17 mouse cellular contexts compared by ENCODE assay signal in the genomic region with DNA sequence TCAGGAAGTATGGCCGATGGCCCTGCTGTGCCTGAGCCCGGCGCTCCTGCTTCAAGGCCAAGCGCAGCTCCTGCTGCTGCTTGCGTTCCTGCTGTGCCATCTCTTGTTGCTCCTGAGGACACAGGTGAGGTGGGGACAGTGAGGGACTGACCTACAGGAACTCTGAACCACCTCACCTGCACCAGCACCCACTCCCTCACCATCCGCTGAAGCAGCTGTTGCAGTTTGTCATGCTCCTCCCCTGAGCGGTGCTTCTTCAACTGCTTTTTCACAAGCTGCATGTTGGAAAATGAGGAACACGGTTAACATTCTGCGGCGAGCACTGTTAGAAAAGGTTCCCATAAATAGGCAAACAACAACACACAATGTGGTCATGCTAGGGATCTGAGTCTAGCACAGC.
"Had no signal": no experiment of that assay in that cellular context is flagged by ENCODE, and none has a peak within 500 bp of the region (broad histone marks: within the 10 kb centered on the region; RNA-seq: fewer than 3 reads in every experiment).

No protein-coding gene starts in this region.

- DNase-seq: retina, postnatal 1 day; right cerebral cortex, adult 18-20 months; right cerebral cortex, postnatal 14 days; right cerebral cortex, postnatal 25 days; right cerebral cortex, postnatal 4 days; spleen, adult 18-20 months; thymus, adult 18-20 months; thymus, adult 2 months; thymus, postnatal 14 days; thymus, postnatal 25 days; thymus, postnatal 36 days; thymus, postnatal 4 days had no signal

- H3K9me3 ChIP-seq: neural tube, embryonic 12.5 days; neural tube, embryonic 13.5 days; neural tube, embryonic 15.5 days; stomach, embryonic 15.5 days had no signal

- H3K9ac ChIP-seq: neural tube, embryonic 12.5 days; neural tube, embryonic 13.5 days; neural tube, embryonic 15.5 days; stomach, embryonic 15.5 days had no signal

- H3K27me3 ChIP-seq: neural tube, embryonic 12.5 days; neural tube, embryonic 13.5 days; neural tube, embryonic 15.5 days; stomach, embryonic 15.5 days had no signal

- H3K4me2 ChIP-seq: neural tube, embryonic 12.5 days; neural tube, embryonic 13.5 days; neural tube, embryonic 15.5 days; stomach, embryonic 15.5 days had no signal

- H3K27ac ChIP-seq: neural tube, embryonic 12.5 days; neural tube, embryonic 13.5 days; neural tube, embryonic 15.5 days; stomach, embryonic 15.5 days; stomach, postnatal 0 days had no signal

- H3K4me3 ChIP-seq: neural tube, embryonic 12.5 days; neural tube, embryonic 13.5 days; neural tube, embryonic 15.5 days; stomach, embryonic 15.5 days had no signal
